In genomic region chr15:59174246-59174751, GRCm38 (mm10) we compare ENCODE assay signal across 9 mouse cellular contexts.
DNase-seq lines count a peak whose midpoint lies in the region; ATAC-seq and TF ChIP-seq lines count a peak whose summit lies in the region.
"Had no signal": no experiment of that assay in that cellular context is flagged by ENCODE, and none has a peak within 500 bp of the region (broad histone marks: within the 10 kb centered on the region; RNA-seq: fewer than 3 reads in every experiment).

No protein-coding gene starts in this region.

- H3K9me3 ChIP-seq in intestine, embryonic 16.5 days (ENCODE audit: control insufficient read depth, low read length): no peaks in the 10 kb centered on the region
- no peaks in the 10 kb centered on the region for H3K9me3 ChIP-seq in intestine, postnatal 0 days (ENCODE audit: control insufficient read depth)
- no peaks in the 10 kb centered on the region for H3K9me3 ChIP-seq in forebrain, embryonic 12.5 days
- H3K9me3 ChIP-seq in midbrain, embryonic 16.5 days (replicated peaks; ENCODE audit: control insufficient read depth, low read length, poor library complexity, severe bottlenecking): no peaks in the 10 kb centered on the region
- H3K9me3 ChIP-seq: embryonic facial prominence, embryonic 13.5 days had no signal

- H3K27ac ChIP-seq in intestine, embryonic 16.5 days (ENCODE audit: low read length): 0 out of 2 replicates have a peak overlapping the region, but pooled peaks have one; percentile 24
- H3K27ac ChIP-seq in intestine, postnatal 0 days (ENCODE audit: low read depth, low read length): no peak overlapping the region
- H3K27ac ChIP-seq in forebrain, embryonic 12.5 days: peak overlapping the region; percentile 76
- peak overlapping the region; percentile 54 for H3K27ac ChIP-seq in midbrain, embryonic 16.5 days (ENCODE audit: low read length)
- H3K27ac ChIP-seq: embryonic facial prominence, embryonic 13.5 days had no signal

- no peak for ATAC-seq in intestine, embryonic 16.5 days
- no peak for ATAC-seq in intestine, postnatal 0 days
- ATAC-seq in forebrain, embryonic 12.5 days (ENCODE audit: low FRiP score): peak; percentile 65
- peak; percentile 25; the same call in 1 of the 2 replicates for ATAC-seq in midbrain, embryonic 16.5 days

- H3K4me1 ChIP-seq in intestine, embryonic 16.5 days (ENCODE audit: control insufficient read depth, insufficient read depth, low read length): no peaks in the 10 kb centered on the region; the same call in 1 of the 2 replicates
- no peaks in the 10 kb centered on the region for H3K4me1 ChIP-seq in intestine, postnatal 0 days (replicated peaks; ENCODE audit: control insufficient read depth, insufficient read depth, low read length)
- peaks cover 22% of the 10 kb centered on the region for H3K4me1 ChIP-seq in forebrain, embryonic 12.5 days
- peaks cover 7% of the 10 kb centered on the region; the same call in 1 of the 2 replicates for H3K4me1 ChIP-seq in midbrain, embryonic 16.5 days (ENCODE audit: control insufficient read depth, insufficient read depth, low read length)
- H3K4me1 ChIP-seq: embryonic facial prominence, embryonic 13.5 days had no signal

- no peak overlapping the region for H3K4me2 ChIP-seq in intestine, embryonic 16.5 days (ENCODE audit: low read depth, low read length)
- no peak overlapping the region for H3K4me2 ChIP-seq in intestine, postnatal 0 days (replicated peaks; ENCODE audit: low read depth)
- H3K4me2 ChIP-seq in forebrain, embryonic 12.5 days: peak overlapping the region; percentile 13
- H3K4me2 ChIP-seq in midbrain, embryonic 16.5 days (ENCODE audit: low read length): no peak overlapping the region
- H3K4me2 ChIP-seq: embryonic facial prominence, embryonic 13.5 days had no signal

- no peak overlapping the region for H3K4me3 ChIP-seq in intestine, embryonic 16.5 days (ENCODE audit: low read length)
- H3K4me3 ChIP-seq in intestine, postnatal 0 days (ENCODE audit: low read depth, low read length): no peak overlapping the region
- no peak overlapping the region for H3K4me3 ChIP-seq in forebrain, embryonic 12.5 days (replicated peaks)
- no peak overlapping the region for H3K4me3 ChIP-seq in midbrain, embryonic 16.5 days (ENCODE audit: low read depth, low read length)
- H3K4me3 ChIP-seq: embryonic facial prominence, embryonic 13.5 days had no signal

- H3K27me3 ChIP-seq in intestine, embryonic 16.5 days (replicated peaks; ENCODE audit: control insufficient read depth, insufficient read depth, low read length): no peaks in the 10 kb centered on the region
- H3K27me3 ChIP-seq in intestine, postnatal 0 days (replicated peaks; ENCODE audit: control insufficient read depth, insufficient read depth, low read length): no peaks in the 10 kb centered on the region
- 0 out of 2 replicates have a peak, but pooled peaks cover 4% of the 10 kb centered on the region for H3K27me3 ChIP-seq in forebrain, embryonic 12.5 days
- H3K27me3 ChIP-seq in midbrain, embryonic 16.5 days (ENCODE audit: control insufficient read depth, insufficient read depth, low read depth, low read length): no peaks in the 10 kb centered on the region
- H3K27me3 ChIP-seq: embryonic facial prominence, embryonic 13.5 days had no signal

- DNase-seq in kidney, adult 9 months: peak; percentile 56
- no peak for DNase-seq in urinary bladder, postnatal 14 days (ENCODE audit: low spot score)
- no peak for DNase-seq in gastrocnemius, adult 8-10 months (ENCODE audit: low spot score in 2 of 2)
- DNase-seq in urinary bladder, postnatal 10 days (ENCODE audit: low spot score): no peak

- no peak for TF ChIP-seq CTCF in intestine, postnatal 0 days (IDR thresholded peaks at IDR 0.05; ENCODE audit: low read depth)

- no peak overlapping the region for H3K9ac ChIP-seq in intestine, embryonic 16.5 days (ENCODE audit: low read depth, low read length)
- no peak overlapping the region for H3K9ac ChIP-seq in intestine, postnatal 0 days (ENCODE audit: low read depth, low read length)
- H3K9ac ChIP-seq in forebrain, embryonic 12.5 days: no peak overlapping the region
- H3K9ac ChIP-seq in midbrain, embryonic 16.5 days (ENCODE audit: low read depth, low read length): no peak overlapping the region
- H3K9ac ChIP-seq: embryonic facial prominence, embryonic 13.5 days had no signal

- WGBS in intestine, embryonic 16.5 days: 56% methylated on average over 7 of the region's 7 CpGs
- 59% methylated on average over 7 of the region's 7 CpGs for WGBS in intestine, postnatal 0 days
- 15% methylated on average over 7 of the region's 7 CpGs for WGBS in forebrain, embryonic 12.5 days
- WGBS in midbrain, embryonic 16.5 days: 10% methylated on average over 7 of the region's 7 CpGs

- H3K36me3 ChIP-seq in intestine, embryonic 16.5 days (ENCODE audit: control insufficient read depth, insufficient read depth, low read length): no peaks in the 10 kb centered on the region
- no peaks in the 10 kb centered on the region for H3K36me3 ChIP-seq in intestine, postnatal 0 days (ENCODE audit: control insufficient read depth, insufficient read depth)
- no peaks in the 10 kb centered on the region for H3K36me3 ChIP-seq in forebrain, embryonic 12.5 days (replicated peaks)
- no peaks in the 10 kb centered on the region for H3K36me3 ChIP-seq in midbrain, embryonic 16.5 days (ENCODE audit: control insufficient read depth, insufficient read depth, low read length)
- H3K36me3 ChIP-seq: embryonic facial prominence, embryonic 13.5 days had no signal

Comparison
In these comparisons a context has a peak if more than half of its experiments do, and no peak if none do; other contexts are left out.
1. ATAC-seq: peak in forebrain, embryonic 12.5 days (single experiment) and midbrain, embryonic 16.5 days (single experiment); none in intestine, embryonic 16.5 days (single experiment) and intestine, postnatal 0 days (single experiment).